Mouse (Mus musculus): ENCODE measurements around the gene Strn4.

Gene Strn4

GRCm38 (mm10) chr7:16815351-16815941 is at the start of gene Strn4:
Gene Strn4 (plus strand): TSS chr7:16815889.
- DNase-seq (ENCODE audit: low read depth, low spot score) = no peak

- no peak for DNase-seq (ENCODE audit: low read depth, low spot score)
Observed at GRCm38 (mm10) chr7:16766443-16766842, 49.2 kb upstream of the Strn4 start.

GRCm38 (mm10) chr7:16775888-16776287 is 39.8 kb upstream of the Strn4 start:
- DNase-seq (ENCODE audit: low read depth, low spot score) = no peak

GRCm38 (mm10) chr7:16780076-16780475 is 35.6 kb upstream of the Strn4 start:
- no peak for DNase-seq (ENCODE audit: low read depth, low spot score)

GRCm38 (mm10) chr7:16780825-16781554 is 34.7 kb upstream of the Strn4 start, which contains the start of gene Slc1a5:
Gene Slc1a5 (plus strand): TSS chr7:16781340.
- peak; percentile 91 for DNase-seq (ENCODE audit: low read depth, low spot score)

- no peak for DNase-seq (ENCODE audit: low read depth, low spot score)
Observed at GRCm38 (mm10) chr7:16781555-16781815, 34.2 kb upstream of the Strn4 start.

- DNase-seq (ENCODE audit: low read depth, low spot score) = no peak
Observed at GRCm38 (mm10) chr7:16781816-16782554, 33.7 kb upstream of the Strn4 start.

GRCm38 (mm10) chr7:16782555-16783125 is 33.0 kb upstream of the Strn4 start:
- no peak for DNase-seq (ENCODE audit: low read depth, low spot score)

GRCm38 (mm10) chr7:16783224-16783688 is 32.4 kb upstream of the Strn4 start:
- peak; percentile 87 for DNase-seq (ENCODE audit: low read depth, low spot score)

GRCm38 (mm10) chr7:16783758-16784415 is 31.8 kb upstream of the Strn4 start:
- no peak for DNase-seq (ENCODE audit: low read depth, low spot score)

- DNase-seq (ENCODE audit: low read depth, low spot score) = peak; percentile 49
Observed at GRCm38 (mm10) chr7:16784498-16784976, 31.2 kb upstream of the Strn4 start.

GRCm38 (mm10) chr7:16785541-16786083 is 30.1 kb upstream of the Strn4 start:
- no peak for DNase-seq (ENCODE audit: low read depth, low spot score)

GRCm38 (mm10) chr7:16792316-16792715 is 23.4 kb upstream of the Strn4 start:
- no peak for DNase-seq (ENCODE audit: low read depth, low spot score)

- no peak for DNase-seq (ENCODE audit: low read depth, low spot score)
Observed at GRCm38 (mm10) chr7:16793010-16793725, 22.5 kb upstream of the Strn4 start.

GRCm38 (mm10) chr7:16794886-16795285 is 20.8 kb upstream of the Strn4 start:
- DNase-seq (ENCODE audit: low read depth, low spot score) = no peak

- DNase-seq (ENCODE audit: low read depth, low spot score) = no peak
Observed at GRCm38 (mm10) chr7:16804409-16805028, 11.2 kb upstream of the Strn4 start.

- DNase-seq (ENCODE audit: low read depth, low spot score) = no peak
Observed at GRCm38 (mm10) chr7:16807936-16808335, 7.8 kb upstream of the Strn4 start.

- no peak for DNase-seq (ENCODE audit: low read depth, low spot score)
Observed at GRCm38 (mm10) chr7:16808647-16809046, 7.0 kb upstream of the Strn4 start.

- peak; percentile 64 for DNase-seq (ENCODE audit: low read depth, low spot score)
Observed at GRCm38 (mm10) chr7:16809739-16810138, 6.0 kb upstream of the Strn4 start.

GRCm38 (mm10) chr7:16810399-16810919 is 5.2 kb upstream of the Strn4 start:
- no peak for DNase-seq (ENCODE audit: low read depth, low spot score)
